Mouse (Mus musculus): ENCODE data around the gene Ap1m2.
"Not testable (repeated sequence)": the region's sequence is repeated elsewhere in the genome, so short reads cannot be mapped to it uniquely, and the experiment has no call there.

The Ap1m2 gene

DNA sequence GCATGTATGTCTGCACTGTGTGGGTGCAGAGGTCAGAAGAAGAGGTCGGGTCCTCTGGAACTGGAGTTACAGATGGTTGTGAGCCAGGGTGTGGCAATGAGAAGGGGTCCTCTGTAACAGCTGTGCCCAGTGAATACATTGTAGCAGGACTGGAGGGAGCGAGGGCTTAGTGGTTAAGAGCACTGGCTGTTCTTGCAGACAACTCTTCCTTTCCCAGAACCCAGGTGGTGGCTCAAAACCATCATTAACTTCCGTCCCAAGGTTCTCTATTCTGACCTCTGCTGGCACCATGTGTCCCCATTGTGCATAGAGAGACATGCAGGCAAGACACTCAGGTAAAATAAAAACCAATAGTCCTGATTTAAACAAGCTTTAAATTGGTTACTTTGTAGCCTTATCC is 15.4 kb upstream of the Ap1m2 start:
- no peak for DNase-seq (ENCODE audit: low spot score in 2 of 2)

DNA sequence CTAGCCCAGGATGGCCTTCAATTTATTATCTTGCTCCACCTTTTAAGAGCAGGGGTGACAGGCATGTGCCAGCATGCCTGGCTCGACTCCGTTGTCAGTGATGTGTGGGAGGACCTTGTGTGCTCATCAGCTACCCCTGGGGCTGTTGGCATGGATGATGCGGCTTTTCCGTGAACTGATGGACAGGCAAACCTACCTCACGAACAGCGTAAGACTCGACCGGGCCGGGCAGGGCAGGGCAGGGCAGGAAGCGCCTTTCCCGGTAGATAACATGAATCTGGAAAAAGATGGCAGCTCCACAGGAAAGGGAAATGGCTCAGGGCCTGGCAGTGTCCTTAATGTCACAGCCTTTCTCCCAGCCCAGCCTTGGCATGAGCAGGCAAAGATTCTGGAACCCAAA is 12.1 kb upstream of the Ap1m2 start:
- DNase-seq (ENCODE audit: low spot score in 2 of 2) = no peak

DNA sequence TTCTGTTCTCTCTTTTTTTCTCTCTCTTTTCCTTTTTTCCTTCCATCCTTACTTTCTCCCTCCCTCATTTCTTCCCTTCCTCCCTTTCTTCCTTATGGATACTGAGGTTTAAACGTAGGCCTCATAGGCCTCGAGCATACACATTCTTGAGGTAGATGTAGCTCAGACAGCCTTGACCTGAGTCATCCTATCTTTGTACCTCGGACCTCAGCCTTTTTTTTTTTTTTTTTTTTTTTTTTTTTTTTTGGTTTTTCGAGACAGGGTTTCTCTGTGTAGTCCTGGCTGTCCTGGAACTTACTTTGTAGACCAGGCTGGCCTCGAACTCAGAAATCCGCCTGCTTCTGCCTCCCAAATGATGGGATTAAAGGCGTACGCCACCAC is 10.8 kb upstream of the Ap1m2 start:
- not testable (repeated sequence) for DNase-seq (ENCODE audit: low spot score in 2 of 2)

DNA sequence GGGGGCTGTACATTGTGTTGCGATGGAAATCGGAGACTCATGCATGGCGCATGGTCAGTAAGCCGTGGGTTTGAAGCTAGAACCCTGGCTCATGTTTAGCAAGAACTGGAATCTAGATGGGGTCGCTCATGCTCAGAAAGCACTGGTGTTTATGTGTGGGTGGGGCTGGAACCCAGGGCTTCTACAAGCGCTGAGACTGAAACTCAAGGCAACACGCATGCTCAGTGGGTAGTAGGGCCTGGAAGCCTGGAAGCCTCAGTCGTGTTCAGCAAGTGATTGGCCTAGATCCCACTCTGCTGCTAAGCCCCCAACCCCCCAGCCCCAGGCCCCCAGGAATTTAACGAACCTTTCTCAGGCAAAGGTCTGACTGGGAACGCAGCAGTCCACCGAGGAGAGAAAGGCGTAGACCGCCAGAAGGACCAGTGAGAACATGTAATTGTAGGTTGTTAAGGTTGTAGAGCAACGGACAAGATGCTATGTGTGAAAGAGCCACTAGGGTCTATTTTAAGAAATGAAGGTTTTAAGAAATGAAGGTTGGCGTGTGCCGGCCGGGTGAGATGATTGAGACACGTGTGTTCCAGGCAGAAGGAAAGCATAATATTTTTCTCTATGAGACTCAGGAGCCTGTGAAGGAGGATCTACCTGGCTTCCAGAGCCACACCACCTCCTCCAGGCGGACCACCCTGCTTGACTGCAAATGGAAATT is 10.2 kb upstream of the Ap1m2 start:
- DNase-seq (ENCODE audit: low spot score in 2 of 2) = peak; percentile 43 to 47

DNA sequence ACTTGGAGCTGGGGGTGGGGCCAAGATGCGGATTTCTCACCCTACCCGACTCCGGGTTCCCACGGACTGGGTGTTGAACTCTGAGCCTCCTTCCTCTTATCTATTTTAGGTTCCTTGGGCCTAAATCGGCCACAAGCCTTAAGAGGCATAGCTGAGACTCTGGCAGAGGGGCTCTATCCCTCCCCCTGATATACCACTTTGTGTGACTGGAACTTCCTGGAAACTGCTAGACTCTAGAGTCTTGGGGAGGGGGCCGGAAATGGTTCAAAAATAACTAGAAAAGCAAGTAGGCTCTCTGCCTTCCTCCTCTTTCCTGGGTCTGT is 9.3 kb upstream of the Ap1m2 start:
- peak; percentile 50 to 56 for DNase-seq (ENCODE audit: low spot score in 2 of 2)

DNA sequence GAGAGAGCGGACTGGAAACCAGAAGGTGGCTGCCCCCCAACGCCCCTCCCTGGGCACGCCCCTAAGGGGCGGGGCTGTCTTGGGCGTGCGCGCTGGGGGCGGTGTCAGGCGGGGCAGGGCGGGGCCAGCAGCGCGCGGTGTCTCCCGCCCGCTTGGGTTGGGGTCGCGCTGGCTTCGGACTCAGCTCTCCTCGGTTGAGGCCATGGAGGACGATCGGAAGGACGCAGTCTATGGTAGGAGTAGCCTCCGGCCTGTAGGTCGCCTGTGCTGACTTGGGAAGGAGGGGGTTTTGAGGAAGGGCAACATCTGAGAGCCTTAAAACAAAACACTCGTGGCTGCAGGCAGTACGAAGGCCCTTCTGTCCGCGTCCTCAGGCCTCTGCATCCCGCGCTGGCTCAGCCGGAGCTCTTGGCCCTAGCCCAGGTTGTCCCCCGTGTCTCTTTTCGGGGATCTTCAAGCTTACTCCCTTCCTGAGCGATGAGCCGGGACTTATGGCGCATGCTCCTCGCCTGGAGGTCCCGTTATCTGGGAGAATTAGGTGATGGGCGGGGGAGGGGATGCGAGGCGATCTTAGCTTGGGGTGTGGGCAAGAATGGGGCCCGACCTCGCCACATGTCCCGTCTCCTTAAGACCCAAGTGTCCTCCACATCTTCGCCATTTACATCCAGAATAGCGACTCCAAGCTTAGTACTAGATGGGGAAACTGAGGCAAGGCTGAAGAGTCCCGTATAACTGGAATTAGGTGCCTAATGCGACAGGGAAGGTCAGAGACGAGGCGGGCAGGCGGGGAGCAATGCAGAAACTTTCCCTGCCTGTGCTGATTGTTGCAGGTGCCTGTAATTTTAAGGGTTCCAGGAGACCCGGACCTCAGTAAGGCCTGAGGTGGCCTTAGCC is 8.7 kb upstream of the Ap1m2 start, which contains the start of gene Slc44a2:
Slc44a2 (plus strand) TSS at position 80 of the 894 bp plus-strand sequence.
- peak; percentile 80 to 85 for DNase-seq (ENCODE audit: low spot score in 2 of 2)

DNA sequence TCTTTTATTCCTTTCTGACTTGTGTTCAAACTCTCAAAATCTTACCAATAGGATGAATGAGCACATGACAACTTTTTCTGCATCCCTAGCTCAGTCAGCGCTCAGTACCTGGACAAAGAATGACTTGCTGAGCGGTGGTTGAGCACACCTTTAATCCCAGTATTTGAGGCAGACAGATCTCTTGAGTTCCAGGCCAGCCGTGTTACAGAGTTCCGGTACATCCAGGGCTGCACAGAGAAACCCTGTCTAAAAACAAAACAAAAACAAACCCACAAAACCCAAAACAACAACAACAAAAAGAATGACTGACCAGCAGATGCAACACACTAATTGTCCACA is 8.1 kb upstream of the Ap1m2 start:
- DNase-seq (ENCODE audit: low spot score in 2 of 2) = no peak

DNA sequence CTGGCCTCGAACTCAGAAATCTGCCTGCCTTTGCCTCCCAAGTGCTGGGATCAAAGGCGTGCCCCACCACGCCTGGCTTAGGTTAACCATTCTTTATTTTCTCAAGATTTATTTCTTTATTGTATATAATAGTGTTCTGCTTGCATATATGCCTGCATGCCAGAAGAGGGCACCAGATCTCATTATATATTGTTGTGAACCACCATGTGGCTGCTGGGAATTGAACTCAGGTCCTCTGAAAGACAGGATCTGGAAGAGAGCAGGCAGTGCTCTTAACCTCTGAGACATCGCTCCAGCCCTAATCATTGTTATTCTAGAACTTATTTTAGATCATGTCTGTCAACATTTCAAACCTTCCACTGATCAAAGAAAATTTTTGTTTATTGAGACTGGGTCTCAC is 7.4 kb upstream of the Ap1m2 start:
- DNase-seq (ENCODE audit: low spot score in 2 of 2) = no peak

DNA sequence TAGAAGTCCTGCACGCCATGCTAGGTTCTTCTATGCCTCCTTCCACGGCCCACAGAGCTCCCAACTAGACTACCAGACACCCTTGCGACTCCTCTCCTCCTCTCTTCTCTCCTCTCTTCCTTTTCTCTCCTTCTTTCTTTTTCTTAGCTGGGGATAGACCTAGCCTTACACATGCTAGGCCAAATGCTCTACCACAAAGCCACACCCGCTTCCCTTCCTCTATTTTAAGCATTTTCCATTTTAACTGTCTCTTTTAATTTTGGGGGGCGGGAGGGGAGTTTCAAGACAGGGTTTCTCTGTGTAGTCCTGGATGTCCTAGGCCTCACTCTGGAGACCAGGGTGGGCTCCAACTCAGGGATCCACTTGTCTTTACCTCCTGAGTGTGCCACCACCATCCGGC is 6.7 kb upstream of the Ap1m2 start:
- DNase-seq (ENCODE audit: low spot score in 2 of 2) = no peak

DNA sequence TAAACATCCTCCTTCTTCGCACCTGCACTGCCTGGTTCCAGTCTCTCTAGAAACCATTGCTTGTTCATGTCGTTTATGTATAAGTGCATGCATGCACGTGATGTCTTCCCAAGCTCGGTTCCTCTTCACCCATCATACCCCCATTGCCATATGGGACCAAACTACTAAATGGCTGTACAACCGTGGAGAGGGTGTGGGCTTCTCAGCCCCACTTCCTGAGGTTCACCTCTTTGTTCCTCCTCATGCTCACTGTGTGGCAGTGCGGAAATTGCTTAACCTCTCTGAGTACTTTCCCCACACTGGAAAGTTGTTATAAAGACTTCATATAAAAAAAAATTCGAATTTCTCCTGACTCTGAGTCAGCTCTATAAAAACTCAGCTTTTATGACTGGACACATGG is 4.6 kb upstream of the Ap1m2 start:
- DNase-seq (ENCODE audit: low spot score in 2 of 2) = no peak

DNA sequence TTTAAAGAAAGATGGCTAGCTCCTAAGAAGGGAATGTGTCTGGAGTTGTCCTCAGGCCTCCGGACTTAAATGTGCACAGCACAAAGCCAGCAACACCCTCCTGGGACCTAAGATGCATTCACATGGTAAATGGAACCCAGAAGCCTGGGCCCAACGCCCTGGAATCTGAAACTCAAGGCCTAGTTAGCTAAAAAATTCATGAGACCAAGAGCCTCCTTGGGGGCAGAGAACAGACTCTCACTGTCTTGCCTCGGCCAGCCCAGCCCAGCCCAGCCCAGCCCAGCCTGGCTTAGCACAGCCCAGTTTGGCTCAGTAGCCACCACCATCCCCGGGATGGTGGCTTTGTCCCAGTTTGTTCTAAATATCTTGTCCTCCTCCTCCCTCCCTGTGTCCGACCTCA is 3.3 kb upstream of the Ap1m2 start:
- no peak for DNase-seq (ENCODE audit: low spot score in 2 of 2)

DNA sequence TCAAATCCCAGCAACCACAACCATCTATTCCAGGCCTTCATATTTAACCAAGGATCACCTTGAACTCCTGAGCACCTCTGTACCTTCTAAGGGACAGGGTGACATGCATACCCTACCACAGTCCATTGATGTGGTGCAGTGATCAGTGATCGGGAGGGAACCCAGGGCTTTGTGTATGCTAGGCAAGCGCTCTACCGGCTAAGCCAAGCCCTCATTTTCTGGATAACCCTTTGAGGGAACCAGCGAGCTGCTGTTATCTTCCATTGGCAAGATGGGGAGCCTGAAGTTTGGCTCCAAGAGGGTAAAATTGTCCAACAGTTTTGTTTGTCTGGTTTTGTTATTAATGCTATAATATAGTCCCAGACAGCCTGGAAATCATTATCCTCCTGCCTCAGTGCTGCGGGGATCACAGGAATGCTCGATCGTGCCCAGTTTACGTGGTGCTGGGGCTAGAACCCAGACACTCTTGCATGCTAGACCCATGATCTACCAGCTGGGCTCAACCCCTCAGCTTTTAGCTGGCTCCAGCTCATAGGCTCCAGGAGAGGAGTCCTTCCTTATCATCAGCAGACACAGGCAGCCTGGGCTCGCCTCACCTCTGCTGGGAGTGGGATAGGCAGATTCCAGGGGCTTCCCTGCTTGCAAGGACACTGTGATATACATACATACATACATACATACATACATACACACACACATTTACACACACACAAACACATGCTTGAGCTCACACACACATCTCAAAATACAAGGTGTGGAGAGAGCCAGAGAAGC is 2.4 kb upstream of the Ap1m2 start:
- DNase-seq (ENCODE audit: low spot score in 2 of 2) = no peak

DNA sequence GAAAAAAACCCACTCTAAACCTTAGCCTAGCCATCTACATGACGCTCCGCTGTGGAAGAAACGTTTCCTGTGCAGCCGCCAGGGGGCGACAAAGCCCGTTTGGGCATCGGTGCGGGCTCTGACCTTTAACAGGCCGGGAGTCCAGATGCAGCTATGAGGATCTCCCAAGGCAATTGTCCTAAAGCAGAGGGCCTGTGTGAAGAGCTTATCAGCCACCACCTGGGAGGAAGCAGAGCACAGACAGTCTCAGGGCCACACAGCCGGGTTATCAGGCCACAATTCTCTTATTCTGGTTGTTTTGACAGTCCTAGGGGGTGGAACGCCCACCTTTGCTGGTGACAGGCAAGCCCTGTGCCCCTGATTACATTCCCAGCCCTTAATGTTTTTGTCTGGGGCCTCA is 1.3 kb upstream of the Ap1m2 start:
- peak; percentile 72 to 85 for DNase-seq (ENCODE audit: low spot score in 2 of 2)

DNA sequence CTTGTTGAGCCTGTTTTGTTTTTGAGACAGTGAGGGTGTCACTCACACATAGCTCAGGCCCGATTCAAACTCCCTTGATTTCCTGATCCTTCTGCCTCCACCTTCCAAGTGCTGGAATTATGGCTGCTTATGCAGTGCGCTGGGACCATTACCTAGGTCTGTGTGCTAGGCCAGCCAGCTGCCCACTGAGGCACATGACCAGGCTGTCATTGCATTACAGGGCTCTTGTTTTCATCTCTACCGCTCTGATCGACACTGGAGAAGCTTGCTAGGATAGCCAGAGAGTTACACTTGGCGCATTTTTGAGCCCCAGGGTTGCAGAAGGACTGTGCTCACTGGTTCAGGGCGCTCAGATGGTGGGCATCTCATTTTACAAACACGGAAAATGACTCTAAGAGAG is 442 bp downstream of the Ap1m2 start:
- DNase-seq (ENCODE audit: low spot score in 2 of 2) = no peak

DNA sequence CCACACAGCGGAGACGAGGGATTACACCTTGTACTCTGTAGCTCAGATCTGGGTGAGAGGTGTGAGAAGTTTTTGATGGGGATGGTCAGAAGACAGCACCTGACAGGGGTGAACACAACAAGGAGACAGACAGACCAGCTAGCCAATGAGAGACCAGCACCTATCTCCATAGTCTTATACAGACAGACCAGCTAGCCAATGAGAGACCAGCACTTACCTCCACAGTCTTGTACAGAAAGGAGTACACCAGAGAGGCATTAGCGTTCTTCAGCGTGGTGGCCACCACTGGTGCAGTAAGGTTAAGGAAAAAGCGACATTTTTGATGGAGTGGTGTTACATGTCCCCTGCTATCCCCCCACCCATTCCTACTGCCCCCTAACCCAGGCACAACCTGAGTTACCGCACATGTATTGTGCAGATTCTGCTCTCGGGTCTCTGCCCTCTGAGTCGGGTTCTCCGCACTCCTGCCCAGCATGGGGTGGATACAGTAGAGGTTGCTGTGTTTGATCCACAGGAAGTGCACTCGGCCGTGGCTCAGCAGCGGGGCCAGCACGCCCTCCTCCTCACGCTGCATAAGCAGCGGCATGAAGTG is 2.9 kb downstream of the Ap1m2 start:
- no peak for DNase-seq (ENCODE audit: low spot score in 2 of 2)

DNA sequence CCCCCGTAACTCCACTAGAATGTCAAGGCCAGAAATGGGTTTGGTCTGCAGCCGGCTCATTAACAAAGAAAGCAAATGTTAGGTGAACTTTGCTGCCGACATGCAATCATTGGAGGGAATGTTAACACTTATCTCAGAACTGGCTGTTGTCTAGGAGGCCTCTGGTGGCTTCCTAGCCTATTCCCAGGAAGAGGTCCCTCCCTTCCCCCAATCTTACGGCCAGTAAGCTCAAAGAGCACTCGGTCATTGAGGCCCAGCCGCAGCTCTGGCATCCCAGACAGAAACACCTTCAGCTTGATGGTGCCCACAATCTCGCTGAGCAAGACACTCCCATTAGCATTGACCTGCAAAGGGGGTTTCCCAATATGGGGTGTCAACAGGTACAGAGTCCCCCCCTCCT is 7.1 kb downstream of the Ap1m2 start:
- DNase-seq (ENCODE audit: low spot score in 2 of 2) = no peak

DNA sequence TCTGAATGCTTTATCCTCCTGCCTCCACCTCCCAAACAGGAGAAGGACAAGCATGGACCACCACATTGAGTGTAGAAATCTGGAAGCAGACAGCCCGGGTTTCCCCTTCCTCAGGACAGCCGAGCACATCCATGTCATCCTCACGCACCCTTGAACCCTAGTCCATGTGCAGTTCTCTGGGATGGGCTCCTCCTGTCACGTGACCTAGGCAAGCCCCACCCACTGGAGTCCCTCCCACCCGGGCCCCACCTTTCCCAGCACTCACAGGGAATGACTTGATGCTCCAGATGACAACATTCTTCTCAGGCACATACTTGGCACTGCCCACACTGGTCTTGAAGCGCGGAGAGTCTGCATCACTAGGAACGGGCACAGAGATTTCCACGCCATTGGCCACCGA is 13.1 kb downstream of the Ap1m2 start:
- DNase-seq (ENCODE audit: low spot score in 2 of 2) = no peak

DNA sequence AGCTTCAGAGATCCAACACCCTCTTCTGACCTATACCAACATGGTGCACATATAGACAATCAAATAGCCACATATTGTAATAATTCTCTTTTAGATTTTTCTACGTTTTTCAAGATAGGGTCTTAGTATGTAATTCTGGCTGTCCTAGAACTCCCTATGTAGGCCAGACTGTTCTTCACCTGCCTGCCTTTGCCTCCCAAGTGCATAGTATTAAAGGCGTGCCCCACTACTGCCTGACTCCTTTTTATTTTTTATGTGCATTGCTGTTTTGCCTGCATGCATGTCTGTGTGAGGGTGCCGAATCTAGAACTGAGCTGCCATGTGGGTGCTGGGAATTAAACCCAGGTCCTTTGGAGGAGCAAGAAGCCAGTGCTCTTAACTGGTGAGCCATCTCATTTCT is 19.9 kb downstream of the Ap1m2 start:
- no peak for DNase-seq (ENCODE audit: low spot score in 2 of 2)

DNA sequence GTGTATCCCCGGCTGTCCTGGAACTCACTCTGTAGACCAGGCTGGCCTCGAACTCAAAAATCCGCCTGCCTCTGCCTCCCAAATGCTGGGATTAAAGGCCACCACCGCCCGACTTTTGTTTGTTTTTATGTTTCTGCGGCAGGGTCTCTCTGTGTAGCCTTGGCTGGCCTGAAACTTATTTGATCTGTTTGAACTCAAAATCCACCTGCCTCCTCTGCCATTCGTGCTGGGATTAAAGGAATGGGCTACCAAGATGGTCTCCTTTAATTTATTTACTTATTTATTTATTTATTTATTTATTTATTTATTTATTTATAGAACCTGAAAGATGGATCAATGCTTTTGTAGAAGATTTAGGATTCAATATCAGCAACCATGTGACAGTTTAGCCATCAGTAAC is 20.3 kb downstream of the Ap1m2 start:
- not testable (repeated sequence) for DNase-seq (ENCODE audit: low spot score in 2 of 2)

DNA sequence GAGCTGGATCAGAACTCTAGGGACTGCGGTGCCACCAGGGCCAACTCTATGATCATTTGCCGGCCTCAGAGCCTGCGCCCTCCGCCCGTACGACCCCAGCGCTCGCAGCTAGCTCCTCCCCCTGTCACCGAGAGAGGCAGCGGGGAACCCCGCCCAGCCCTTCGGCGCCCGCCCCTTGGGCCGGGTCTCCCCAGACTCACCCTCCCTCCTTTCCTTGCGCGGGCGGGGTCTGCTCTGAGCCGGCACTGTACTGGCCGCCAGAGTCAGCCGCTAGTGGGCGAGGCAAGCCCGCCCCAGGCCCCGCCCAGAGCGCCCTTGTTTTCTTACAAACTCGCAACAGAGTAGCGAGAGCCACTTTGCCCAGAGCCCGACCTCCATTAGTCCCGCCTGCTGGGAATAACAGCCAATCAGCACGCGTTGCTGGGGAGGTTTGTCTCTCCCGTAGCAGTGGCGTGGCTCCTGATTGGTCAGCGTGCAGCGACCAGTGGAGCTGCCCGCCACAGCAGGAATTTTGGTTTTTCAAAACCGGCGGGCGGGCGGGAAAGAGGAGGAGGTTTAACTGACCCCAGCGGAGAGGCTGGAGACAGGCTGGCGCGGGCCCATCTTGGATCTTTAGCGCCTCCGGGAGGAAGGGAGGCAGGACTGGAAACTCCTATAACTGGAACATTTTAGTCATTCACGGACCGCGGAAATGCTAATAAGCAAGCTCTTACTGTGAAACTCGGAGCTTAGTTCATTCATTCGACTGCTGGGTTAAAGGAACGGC is 20.9 kb downstream of the Ap1m2 start, which contains the start of gene Cdkn2d:
Cdkn2d (minus strand) TSS at position 386 of the 766 bp plus-strand sequence.
- peak; percentile 100 for DNase-seq (ENCODE audit: low spot score in 2 of 2)

DNA sequence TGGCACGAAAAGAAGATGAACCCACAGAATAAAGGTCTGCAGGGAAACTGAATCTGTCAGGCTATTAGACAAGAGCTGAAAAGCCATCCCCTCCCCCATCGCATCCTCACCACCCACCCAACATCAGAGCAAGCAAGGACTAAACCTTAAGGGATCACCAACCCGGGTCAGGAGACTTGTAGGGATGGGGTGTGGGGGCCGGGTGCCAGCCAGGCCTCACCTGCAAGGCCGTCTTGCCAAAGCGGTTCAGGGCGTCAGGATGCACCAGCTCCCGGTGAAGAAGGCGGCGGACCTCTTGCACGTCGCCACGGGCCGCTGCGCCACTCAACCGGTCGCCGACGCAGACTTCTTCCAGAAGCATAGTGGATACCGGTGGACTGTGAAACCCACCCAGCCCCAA is 21.5 kb downstream of the Ap1m2 start:
- peak in 1 of 2 experiments; percentile 74 for DNase-seq (ENCODE audit: low spot score in 2 of 2)

DNA sequence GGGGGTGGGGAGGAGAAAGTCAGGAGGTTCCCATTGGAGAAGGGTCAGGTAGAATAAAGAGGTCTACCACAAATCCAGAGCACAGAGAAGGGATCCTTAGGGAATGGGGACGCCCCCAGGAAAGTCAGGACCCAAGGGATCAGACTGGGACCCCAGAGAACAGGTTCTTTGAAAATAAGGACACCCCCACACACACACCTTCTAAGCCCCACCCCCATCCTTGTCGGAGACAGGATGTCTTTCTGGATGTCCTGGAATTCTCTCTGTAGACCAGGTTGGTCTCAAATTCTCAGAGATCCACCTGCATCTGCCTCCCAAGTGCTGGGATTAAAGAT is 22.8 kb downstream of the Ap1m2 start:
- no peak for DNase-seq (ENCODE audit: low spot score in 2 of 2)
